Mouse (Mus musculus) kidney, adult 11 months (tissue): ENCODE data around the gene Cryba4.
A peak's percentile ranks its signal among the peaks of the same experiment; 100 is the strongest.

Experiments
- DNase-seq: peaks from one replicate; pipeline ENCODE4 v3.0.0; 2022

Cryba4 gene

GRCm38 (mm10) chr5:112285548-112286085, 33.3 kb upstream of the Cryba4 start:
- DNase-seq: no peak

DNA sequence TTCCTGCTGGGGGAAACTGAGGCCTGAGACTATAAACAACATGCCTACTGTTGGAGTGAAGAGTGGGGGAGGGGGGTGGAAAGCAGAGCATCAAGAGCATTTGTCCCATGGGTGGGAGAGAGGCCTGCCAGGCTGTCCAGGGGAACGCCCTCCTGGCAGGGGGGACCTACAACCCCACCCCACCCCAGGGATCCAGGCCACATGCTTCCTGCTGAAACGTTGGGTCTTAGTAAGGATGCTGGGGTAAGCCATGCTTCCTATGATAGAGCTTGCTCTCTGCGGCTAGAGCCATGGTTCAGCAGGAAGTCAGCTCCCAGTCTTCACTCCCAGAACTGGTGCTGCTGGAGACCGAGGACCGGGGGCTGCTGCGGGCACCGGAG, 31.9 kb upstream of the Cryba4 start:
- no peak for DNase-seq

GRCm38 (mm10) chr5:112283543-112284202, 31.4 kb upstream of the Cryba4 start:
- DNase-seq: peak; percentile 64

GRCm38 (mm10) chr5:112282780-112283482, 30.6 kb upstream of the Cryba4 start:
- DNase-seq: no peak

DNA sequence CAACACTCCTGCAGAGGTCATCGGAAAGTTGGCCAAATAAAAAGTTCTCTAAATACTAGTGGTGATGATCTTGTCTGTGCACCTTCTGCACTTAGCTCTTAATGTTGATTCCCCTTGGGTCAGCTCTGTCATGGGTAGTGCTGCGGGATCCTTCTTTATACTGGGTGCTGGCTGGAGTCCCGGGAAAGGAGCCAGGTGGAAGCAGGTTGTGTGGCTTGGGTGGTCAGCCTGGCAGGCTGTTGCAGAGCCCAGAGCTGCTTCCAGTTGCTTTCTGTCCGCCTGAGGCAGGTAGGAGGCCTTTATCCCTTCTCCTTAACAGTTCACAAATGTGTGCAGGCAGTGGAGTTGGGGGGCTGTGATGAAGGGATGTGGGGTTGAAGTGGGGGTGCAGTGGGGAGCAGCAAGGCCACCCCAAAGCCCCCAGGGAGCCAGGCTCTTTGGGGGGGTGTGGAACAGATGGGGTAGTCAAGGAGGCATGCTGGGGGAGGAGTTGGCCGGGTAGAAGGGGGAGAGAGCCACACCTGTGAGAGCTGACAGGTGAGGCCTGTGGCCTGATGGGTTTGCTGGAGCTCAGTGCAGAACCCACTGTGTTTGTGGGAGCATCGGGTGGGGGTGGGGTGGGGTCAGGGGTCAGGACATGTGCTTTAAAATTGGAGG, 29.9 kb upstream of the Cryba4 start:
- DNase-seq: no peak

DNA sequence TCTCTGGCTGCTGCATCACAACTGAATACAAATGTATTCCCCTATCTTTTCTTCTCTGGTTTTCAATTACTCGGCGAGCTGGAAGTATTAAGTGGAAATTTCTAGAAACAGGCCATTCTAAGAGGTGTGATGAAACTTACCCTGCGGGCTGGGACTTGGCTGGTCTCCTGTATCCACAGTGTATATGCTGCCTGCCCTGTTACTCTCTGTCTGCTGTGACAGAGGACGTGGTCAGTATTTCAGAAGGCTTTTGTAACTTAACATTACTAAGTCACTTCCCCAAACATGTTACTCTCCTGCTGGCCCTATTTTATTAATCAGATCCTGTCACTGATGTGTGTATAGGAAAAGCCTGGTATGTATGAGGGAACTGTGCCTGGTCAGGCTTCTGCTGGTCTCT, 29.4 kb upstream of the Cryba4 start:
- no peak for DNase-seq

- DNase-seq: no peak
Measured at GRCm38 (mm10) chr5:112280863-112281660, 28.7 kb upstream of the Cryba4 start.

DNA sequence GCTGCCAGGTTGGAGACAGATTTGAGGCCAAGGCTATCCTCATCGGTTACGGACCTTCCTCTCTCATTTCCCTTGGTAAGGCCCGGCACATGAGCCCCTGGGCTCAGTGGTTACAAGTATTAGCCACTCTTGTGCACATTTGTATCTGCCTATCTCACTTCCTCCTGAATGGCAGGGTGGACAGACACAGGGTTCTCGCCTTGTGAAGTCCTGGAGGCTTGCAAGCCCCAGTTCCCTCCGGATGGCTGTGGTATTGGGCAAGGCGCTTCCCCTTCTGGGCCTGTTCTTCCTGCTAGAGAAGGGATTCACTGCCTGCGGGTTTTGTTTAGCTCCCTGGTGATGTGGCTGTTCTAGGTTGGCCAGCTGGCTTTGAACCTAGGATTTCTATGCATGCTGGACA, 27.8 kb upstream of the Cryba4 start:
- DNase-seq: no peak

GRCm38 (mm10) chr5:112279181-112280021, 27.1 kb upstream of the Cryba4 start:
- DNase-seq: no peak

GRCm38 (mm10) chr5:112277906-112278470, 25.7 kb upstream of the Cryba4 start:
- no peak for DNase-seq

DNA sequence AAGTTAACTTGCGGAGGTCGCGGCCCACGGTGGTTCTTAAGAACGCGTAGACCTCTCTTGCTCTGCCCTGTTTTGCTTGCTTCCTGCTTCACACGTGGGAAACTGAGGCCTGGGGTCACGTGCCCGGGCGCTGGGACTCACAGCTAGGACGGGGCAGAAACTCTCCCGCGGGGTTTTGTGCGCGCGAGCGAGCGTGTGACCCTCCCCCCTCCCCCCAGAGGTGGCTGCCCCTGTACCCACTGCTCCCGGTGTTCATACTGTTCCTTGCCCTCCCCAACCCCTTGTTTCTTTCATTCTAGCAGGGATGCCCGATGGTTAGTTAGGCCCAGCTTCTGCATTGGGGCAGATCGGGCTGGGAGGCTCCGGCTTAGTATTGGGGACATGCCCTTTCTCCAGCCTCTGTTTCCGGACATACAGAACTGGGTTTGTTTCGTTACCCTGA, 24.6 kb upstream of the Cryba4 start:
- no peak for DNase-seq

DNA sequence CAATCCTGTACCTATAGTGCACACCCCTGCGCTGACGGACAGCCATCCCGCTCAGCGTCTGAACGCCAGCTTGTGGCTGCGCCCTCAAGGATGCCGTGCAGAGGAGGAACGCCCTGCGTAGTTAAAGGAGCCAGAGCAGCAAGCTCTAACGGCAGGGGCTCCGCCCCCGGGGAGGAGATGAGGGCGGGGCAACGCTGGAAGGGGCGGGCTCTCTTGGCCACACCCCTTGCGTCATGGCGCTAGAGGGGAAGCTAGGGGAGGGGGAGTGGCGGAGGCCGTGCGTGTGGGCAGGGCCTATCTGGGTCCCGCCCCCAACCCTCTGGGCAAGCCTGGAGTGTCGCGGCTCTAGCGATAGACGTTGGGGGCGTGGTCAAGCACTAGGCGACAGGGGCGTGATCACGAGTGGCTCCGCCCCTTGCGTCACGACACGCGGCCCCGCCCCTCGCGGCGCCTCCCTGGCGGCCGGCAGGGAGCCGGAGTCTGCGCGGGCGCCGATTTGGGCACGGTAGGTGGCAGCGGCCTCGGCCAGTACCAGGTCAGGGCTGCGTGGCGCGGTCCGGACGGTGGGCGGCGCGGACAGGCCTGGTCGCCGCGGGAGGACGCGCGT, 24.1 kb upstream of the Cryba4 start, which contains the start of gene Tpst2:
TSS of gene Tpst2 (plus strand) at position 425 of the 607 bp plus-strand sequence.
- peak; percentile 100 for DNase-seq

GRCm38 (mm10) chr5:112275021-112275804, 22.9 kb upstream of the Cryba4 start:
- no peak for DNase-seq

DNA sequence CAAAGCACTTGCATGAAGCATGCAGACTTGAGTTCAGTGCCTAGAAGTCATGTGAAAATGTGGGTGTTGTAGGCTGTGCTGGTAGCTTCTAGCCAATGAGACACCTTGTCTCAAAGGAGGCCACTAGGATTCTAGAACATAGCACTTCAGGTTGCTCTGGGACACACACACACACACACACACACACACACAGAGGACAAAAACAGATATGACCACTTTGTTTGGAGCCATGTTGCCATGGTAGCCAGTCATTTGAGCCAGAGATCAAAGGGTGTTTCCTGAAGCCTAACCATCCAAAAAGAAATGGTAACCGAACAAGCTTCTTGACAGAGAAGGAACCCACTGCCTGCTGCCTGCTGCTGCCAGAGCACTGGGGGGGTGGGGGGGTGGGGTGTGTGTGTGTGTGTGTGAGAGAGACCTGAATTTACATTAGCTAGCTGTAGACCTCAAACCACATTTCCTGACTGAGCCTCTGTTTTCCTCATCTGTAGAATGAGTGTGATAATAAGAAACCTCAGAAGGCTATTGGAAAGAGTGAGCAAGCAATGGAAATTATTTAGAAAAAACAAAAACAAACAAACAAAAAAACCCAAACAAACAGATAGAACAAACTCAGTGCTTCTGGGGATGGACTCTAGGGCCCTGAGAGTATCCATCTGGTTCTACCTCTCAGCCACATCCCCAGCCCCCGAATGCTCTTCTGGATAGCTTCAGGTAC, 21.6 kb upstream of the Cryba4 start:
- no peak for DNase-seq

DNA sequence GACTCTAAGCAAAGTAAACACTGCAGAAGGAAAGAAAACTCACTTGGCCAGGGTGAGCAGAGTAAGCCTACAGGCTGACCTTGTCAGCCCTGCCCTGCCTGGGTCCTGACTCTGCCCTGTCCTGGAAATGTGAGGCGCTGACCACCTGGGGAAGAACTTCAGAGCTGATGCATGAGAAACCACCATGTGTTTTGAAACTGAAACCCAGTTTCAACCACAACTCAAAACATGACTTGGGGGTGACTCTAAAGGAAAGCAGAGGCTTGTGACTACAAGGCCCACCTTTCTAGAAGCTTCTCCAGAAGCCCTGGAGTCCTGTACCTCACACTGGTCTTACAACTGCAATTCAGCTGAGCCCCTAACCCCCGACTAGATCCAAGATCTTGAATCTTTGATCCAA, 20.6 kb upstream of the Cryba4 start:
- no peak for DNase-seq

DNA sequence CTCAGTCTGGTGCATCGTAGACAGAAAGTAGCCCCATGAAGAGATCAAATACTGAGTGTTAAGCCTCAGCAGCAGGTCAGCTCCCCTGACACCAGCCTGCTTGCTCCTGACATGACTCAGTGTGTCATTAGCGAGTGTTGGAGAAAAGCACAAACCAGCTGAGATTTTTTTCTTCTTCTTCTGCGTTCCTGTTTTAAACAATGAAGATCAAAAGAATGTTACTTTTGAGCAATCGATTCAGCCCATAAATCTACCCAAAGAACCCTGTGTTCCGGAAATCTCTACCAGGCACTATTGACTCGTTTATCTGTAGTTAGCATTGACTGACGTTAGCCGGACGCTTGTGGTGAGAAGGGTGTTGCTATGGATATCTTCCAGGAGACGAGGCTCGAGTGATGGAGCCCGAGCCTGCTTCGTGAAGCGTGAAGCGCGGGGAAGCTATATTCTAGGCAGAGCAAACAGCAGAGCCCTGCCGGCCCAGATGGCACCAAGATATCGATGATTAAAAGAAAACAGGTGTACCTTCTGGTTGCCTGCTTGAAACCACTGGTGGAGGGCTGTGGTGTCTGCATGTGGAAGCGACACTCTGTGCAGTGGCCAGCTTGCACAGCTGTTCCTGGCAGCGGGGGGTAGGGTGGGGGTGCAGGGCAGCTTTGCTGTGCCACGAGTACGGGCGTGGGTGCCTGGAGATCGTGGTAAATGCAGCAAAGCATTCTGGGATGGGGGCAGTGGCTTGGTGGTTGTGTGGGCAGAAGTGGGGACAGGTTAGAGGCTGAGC, 18.6 kb upstream of the Cryba4 start:
- DNase-seq: no peak

GRCm38 (mm10) chr5:112266011-112266777, 13.9 kb upstream of the Cryba4 start:
- no peak for DNase-seq

- DNase-seq: no peak
Measured at GRCm38 (mm10) chr5:112265515-112265914, 13.2 kb upstream of the Cryba4 start.
